Mouse (Mus musculus): ENCODE results near the gene Tubb4b.

Gene Tubb4b

DNA sequence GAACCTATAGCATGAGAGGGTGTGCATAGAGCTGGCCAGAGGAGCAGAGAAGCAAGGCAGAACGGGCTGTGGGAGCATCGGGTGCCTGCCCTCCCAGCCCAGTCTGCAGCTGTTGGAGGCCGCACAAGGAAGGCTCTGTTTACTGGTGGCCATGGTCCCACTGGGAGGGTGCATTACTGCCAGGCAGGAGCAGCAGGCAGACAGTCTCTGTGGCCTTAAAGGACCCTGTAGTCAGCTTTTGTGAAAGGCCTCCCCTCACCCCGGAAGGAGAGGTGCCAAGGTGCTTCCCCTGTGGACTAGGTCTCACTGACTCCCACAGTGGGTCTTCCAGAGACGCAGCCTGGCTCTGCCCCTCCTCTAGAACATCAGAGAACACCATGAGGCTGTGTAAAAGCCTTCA, 2.4 kb upstream of the Tubb4b start:
- no peak for ATAC-seq (ENCODE audit: insufficient number of reproducible peaks, low FRiP score, low TSS enrichment)

DNA sequence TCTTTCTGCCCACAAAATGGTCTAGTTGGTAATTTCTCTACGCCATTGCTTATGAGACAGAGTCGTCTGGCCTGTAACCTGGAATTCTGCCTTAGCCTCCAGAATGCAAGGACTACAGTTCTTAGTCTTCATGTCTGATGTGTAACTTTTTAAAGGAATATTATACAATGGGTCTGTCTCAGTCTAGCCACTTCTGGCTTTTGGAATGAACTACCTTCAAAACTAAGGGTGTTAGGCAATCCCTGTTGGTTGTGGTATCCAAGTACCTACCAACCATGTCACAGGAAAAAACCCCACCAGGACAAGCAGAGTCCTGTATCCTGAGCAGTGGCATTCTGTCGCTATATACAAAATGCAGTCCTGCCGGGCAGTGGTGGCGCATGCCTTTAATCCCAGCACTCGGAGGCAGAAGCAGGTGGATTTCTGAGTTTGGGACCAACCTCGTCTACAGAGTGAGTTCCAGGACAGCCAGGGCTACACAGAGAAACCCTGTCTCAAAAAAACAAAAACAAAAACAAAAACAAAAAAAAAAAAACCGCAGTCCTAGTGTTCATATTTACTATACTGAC, 1.4 kb upstream of the Tubb4b start:
- ATAC-seq (ENCODE audit: insufficient number of reproducible peaks, low FRiP score, low TSS enrichment), result no peak

DNA sequence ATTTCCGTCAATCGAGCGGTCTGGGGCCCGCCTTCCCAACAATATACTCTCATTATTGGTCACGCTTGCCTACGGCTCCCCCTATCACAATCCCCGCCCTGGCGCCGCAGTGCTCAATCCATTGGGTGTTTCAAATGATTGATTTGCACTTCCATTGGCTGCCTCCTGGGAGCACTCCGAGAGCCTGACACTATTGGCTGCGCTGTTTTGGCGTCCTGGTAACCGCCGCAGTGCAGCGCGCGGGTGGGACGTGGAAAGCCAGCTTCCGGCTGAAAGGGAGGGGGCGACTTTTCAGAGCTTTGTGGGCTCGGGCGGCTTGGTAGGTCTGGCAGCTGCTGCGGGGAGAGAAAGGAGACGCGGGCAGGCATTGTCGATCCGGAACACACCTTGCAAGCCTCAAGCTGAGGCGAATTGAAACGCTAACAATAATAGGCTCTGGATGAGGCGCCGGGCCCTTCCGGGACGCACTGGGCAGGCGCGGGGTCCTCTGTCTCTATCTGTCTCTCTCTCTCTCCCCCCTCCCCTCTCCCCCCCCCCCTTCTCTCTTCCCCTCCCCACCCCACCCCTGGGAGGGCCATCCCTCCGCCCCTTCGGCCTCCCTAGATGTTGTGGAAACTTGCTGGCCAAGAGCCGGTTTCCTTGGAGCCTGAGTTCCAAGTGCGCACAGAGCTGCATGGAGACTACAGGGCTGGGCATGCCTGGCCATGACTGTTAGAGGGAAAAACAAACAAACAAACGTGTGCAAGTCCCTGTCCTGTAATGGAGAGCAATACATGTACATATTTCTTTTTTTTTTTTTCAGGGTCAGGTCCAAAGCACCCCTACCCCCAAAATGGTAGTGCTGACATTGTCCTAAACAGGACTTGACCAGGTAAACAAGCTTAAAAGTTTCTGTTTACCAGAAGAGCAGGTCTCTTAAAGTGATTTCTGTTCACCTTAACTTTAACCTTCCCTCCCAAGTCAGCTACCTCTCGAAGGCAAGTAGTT, 557 bp upstream of the Tubb4b start:
- peak; percentile 88 for ATAC-seq (ENCODE audit: insufficient number of reproducible peaks, low FRiP score, low TSS enrichment)

DNA sequence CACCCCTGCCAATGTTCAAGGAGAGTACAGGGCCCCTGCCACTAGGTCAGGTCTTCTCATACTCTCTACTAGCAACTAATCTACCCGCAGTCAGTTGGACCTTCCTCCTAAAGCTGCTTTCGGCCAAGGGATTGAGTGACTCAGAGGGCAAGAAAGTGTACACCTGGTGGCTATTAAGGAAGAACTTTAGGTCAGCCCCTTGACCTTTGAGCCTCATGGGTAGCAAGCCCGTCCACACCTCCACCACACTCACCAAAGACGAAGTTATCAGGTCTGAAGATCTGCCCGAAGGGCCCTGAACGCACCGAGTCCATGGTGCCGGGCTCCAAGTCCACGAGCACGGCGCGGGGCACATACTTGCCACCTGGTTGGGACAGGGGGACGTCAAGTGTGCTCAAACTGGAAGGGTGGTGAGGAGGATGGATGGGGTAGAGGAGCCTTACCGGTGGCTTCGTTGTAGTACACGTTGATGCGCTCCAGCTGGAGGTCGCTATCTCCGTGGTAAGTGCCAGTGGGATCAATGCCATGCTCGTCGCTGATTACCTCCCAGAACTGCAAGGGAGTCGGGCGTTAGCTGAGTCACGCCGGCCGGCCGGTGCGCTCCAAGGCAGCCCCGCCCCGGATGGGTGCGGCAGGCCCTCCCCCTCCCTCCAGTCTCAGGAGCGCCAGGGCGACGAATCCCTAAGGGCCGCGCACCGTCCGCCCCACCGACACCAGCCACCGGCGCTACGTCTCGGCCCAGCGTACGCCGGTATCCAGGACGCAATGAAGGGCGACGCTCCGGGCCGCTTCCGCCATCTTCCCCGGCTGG, 616 bp downstream of the Tubb4b start:
- ATAC-seq (ENCODE audit: insufficient number of reproducible peaks, low FRiP score, low TSS enrichment), result peak; percentile 23; the same call in 1 of the 2 replicates

DNA sequence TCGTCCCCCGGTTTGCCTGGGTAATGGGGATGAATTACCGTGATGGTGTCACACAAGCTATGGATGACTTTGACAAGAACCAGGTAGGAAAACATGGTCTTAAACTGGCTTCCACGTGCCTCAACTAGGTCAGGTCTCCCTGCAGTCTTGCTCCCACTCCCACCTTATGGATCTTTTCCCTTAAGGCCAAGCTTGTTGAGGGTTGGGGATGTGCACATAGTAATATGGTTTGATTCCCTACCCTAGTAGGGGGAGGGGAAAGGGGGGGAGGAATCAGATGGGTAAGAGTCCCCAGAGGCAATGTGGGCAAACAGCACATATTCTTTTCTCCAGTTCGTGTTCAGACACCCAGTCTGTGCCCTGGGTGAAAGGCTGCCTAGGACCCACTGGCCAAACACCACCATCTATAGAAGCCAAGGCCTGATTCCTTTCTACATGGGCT, 3.1 kb downstream of the Tubb4b start:
- no peak for ATAC-seq (ENCODE audit: insufficient number of reproducible peaks, low FRiP score, low TSS enrichment)

DNA sequence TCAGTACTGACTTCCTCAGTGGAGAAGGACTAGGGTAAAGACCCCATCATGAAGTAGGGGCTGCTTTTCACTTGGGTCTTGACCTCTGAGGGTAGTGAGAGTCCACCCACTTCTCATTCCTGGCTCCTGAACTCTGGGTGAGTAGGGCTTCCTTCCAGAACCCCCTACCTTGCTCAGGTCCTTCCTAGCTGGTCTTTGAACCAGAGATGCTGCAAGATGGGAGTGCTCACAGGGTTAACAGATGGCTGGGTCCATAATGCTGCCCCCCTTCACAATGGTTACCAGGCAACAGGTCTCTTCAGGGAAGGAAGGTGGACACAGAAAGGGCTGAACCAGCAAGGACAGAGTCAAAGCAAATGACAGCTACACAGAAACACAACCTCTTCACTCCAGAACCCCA, 6.1 kb downstream of the Tubb4b start, which contains the start of gene Fam166a:
Gene Fam166a (plus strand): TSS at position 301 of the 400 bp plus-strand sequence.
- no peak for ATAC-seq (ENCODE audit: insufficient number of reproducible peaks, low FRiP score, low TSS enrichment)

DNA sequence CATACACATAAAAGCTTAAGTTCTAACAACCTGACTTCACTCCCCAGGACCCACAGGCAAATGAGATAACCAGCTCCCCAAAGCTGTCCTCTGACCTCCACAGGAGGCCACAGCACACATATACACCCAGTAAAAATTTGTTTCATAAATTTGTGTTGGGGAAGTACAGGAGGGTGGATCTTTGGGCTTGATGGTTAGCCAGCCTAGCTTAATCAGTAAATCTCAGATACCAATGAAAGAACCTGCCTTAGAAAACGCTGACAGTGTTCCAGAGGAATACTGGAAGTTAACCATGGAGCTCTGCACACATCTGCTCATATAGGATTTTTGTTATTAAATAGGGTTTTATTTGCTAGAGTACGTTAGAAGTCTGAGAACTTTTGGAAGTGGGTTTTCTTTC, 6.8 kb downstream of the Tubb4b start:
- no peak for ATAC-seq (ENCODE audit: insufficient number of reproducible peaks, low FRiP score, low TSS enrichment)

DNA sequence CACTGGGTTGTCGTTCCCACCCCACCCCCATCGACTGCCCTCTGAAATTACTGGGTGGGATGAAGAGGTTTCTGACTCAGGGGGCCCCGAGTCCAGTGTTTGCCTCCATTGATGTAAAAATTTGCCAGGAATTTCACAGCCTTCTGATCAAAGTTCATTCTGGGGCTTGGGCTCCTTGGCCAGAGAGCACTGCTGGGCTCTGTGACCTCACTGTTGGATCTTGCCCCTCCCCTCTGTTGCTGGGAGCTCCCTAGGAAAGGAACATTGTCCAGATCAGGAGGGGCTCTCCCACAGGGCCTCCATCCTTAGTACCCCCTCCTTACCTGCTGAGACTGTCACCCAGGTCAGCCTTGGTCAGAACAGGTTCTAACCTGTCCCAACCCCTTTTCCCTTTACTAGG, 10.1 kb downstream of the Tubb4b start, which contains the start of gene Stpg3:
Gene Stpg3 (minus strand): TSS at position 194 of the 400 bp plus-strand sequence.
- no peak for ATAC-seq (ENCODE audit: insufficient number of reproducible peaks, low FRiP score, low TSS enrichment)

DNA sequence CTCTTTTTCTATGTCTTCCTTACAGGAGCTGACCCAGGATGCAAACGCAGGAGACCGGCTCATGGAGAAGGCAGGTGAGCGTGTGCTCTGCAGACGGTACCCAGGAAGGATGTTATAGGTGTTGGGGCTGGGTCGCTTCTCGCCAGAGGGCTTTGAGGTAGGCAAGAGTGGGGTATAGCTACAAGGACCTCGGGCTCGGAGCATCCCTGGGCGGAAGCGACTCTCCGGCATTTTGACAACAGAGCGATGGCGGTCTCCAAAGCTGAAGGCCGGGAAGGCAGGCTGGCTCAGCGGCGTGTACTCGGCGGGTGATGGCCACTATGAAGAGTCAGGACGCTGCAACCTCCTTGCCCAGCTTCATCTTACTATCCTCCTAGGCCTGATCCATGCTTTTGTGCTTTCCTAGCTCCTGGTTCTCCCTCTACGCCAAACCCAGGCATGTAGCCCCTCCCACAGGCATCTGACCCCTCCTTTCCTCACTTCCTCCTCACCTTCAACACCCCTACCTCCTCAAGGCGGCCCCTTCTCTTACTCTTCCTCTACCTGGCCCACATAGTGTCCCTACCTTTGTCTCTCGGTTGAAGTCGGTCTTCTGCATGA, 11.1 kb downstream of the Tubb4b start:
- no peak for ATAC-seq (ENCODE audit: insufficient number of reproducible peaks, low FRiP score, low TSS enrichment)

DNA sequence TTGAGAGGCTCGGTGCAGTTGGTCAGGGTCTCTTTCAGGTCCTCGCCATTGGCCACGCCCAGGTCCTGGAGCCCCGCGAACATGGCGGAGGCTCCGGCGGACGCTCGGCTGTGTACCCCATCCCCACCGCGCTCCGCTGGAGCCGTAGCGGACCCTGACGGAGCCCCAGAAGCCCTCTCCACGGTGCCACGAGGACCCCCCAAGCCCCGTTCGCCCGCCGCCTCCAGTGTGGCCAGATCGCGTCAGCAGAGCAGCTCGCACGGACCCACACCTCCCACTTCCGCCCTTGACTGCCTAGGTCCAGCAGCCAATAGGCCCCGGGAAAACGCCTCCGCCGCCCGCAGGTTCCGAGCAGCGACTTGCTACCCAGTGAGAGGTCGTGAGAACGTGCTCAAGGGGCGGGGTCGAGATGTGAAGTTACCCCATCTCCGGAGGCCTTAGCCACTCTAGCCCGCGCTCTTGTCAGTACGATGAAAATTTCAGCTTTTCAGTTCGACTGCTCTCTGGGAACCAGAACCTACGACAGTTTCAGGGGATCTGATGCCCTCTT, 13.3 kb downstream of the Tubb4b start, which contains the start of gene Nelfb:
Gene Nelfb (minus strand): TSS at position 369 of the 550 bp plus-strand sequence.
- ATAC-seq (ENCODE audit: insufficient number of reproducible peaks, low FRiP score, low TSS enrichment), result peak; percentile 74; the same call in 1 of the 2 replicates

DNA sequence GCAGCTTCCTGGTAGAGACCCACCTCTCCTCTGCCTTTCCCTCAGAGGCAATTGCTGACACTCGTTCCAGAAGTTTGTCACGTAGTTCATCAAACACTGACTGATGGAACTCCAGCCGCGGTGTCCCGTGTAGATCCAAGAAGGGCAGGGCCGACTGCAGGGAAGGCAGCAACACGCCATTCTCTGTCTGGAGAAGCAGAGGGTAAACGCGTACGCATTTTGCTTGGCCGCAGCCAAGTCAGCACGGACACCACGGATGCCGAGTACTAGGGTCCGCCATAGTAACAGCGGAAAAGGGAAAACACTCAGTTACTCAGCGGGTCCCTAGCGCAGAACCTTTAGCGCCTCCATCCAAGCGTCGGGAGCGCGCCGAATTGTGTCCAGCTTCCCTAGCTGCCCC, 13.8 kb downstream of the Tubb4b start:
- no peak for ATAC-seq (ENCODE audit: insufficient number of reproducible peaks, low FRiP score, low TSS enrichment)

DNA sequence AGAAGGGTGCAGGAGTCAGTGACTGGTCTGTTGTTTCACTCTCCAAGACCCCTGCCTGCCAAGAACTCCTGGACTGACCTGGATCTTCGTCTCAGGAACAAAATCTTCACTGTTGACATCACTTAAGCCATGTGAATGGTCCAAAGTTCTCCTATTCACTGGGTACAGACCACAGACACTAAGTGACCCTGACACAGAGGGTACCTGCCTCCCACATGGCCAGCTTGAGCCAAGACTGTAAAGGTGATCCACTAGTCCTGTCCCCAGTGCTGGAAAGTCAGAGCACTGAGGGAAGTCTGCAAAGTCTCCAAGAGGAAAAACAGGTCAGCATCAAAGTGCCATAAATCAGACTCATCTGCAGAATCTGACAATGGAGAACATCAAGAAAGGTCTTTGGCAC, 16.9 kb downstream of the Tubb4b start:
- ATAC-seq (ENCODE audit: insufficient number of reproducible peaks, low FRiP score, low TSS enrichment), result no peak

DNA sequence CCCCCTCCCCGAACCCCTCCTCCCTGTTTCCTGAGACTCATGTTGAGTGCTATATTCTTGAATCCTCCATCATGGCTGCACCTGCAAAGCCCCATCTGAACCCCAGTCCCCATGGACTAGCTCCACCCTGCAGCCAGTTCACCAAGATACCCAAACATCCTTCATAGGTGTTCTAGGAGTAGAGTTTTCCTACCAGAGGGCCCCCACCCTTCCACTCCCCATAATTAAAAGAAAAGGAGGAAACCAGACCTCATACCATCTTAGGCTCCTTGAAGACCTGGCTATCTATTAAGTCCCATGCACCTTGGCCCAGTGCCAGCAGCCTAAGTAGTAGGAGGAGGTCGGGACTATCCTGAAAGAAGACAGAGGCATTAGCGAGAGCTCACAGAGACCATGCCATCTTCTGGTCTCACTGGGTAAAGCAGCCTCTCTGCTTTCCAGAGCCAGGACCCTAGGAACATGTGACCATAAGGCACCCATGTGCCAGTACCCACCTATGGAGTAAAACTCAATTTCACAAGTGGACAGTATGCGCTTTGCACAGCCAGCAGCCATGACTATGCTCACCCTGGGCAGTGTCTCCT, 20.8 kb downstream of the Tubb4b start:
- ATAC-seq (ENCODE audit: insufficient number of reproducible peaks, low FRiP score, low TSS enrichment), result no peak

DNA sequence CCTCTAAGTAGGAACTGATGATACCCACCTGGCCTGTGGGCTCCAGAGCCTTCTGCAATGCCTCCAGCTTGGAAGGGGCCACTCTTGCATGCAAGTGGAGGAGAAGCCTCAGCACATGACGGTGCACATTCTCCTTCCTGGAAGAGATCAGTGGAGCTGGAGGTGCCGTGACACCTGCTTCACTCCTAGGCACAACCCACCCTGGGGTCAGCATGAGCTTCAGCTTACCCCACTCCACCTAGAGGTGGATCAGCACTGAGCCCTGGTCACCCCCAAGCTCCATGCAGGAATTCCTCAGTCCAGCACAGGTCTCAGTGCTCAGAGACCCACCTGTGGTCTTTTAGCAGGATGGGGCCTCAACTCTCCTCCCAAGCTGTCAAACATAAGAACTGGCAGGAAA, 23.9 kb downstream of the Tubb4b start:
- no peak for ATAC-seq (ENCODE audit: insufficient number of reproducible peaks, low FRiP score, low TSS enrichment)

DNA sequence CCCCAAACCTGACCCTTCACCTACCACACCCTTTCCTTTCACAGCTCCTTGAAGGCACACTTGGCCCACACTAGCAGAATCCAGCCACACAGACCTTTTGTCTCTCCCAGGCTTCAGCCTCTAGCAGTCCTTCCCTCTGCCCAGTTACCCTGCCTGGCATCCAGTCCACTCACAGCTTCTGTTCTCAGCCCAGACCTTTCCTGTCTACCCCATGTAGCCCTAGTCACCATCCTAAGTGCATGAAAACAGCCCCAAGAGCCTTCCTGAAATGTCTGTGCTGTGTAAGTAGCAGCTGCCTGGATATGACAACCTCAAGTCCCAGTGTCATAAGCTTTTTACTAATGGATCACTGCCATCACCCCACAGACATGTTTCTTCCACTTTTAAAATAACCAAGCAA, 26.6 kb downstream of the Tubb4b start:
- ATAC-seq (ENCODE audit: insufficient number of reproducible peaks, low FRiP score, low TSS enrichment), result no peak

DNA sequence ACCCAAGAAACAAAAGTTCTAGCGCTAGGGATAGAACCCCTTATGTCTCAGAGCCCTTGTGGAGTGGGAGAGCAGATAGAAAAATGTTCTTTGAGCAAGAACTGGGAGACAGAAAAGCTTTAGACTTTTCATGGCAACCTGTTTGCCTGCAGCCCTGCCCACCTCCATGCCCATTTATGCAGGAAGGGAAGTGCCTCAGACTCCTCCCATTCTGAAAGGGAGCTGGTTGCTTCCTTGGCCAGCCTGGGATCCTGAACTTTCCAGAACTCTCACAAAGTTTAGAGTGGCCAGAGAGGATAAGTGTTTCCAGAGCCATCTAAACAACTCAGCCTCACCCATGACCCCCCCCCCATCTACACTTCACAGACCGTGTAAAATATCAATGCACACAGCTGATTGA, 27.3 kb downstream of the Tubb4b start:
- no peak for ATAC-seq (ENCODE audit: insufficient number of reproducible peaks, low FRiP score, low TSS enrichment)

DNA sequence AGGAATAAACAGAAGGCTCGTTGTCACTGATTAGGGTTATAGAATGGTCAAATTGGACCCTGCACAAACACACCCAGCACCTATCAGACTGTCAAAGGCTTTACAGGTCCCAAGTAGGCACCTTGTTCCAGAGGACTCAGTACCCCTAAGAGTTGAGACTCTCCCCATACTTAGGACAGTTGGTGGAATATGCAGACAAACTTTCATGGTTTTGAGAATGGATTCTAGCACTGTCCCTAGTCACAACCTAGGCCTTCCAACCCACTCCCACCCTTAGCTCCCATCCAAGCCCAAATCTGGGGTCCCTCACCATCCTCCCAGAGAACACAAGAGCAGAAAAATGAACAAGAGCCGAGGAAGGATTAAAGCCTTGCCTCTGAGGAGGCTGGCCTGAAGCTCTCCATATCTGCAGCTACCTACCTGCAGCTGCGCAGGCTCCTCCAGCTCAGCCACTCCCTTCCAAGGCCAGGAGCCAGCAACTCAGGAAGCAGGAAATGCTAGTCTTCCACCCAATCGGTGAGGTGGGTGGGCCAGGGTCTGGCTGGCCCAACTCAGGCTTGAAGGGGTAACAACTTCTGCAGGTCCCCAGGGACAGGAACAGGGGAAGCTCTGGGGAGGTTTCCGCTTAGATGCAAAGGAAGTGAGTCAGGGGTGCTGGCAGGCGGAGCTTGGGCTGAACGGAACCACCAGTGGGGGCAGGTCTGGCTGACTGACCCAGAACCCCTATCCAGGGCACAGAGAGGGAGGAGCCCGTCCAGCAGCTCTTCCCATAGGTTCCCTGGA, 28.1 kb downstream of the Tubb4b start, which contains the start of gene Tor4a:
Gene Tor4a (minus strand): TSS at position 715 of the 783 bp plus-strand sequence.
- ATAC-seq (ENCODE audit: insufficient number of reproducible peaks, low FRiP score, low TSS enrichment), result no peak

Data from cerebellum, adult (tissue).